Mouse (Mus musculus) myocyte (in vitro differentiated cells): ENCODE results near the gene Gm20509.

Experiments
- CEBPB ChIP-seq: IDR thresholded peaks from 2 replicates; pipeline ENCODE4 v1.6.1; 2011; ENCODE audit warnings: mild to moderate bottlenecking, moderate library complexity; ENCODE audit not compliant: poor library complexity, insufficient read depth, severe bottlenecking
- E2F4 ChIP-seq: IDR thresholded peaks from one replicate; pipeline ENCODE4 v1.6.1; 2011; ENCODE audit warnings: mild to moderate bottlenecking, control low read depth, moderate library complexity; ENCODE audit not compliant: insufficient read depth
- MAX ChIP-seq: IDR thresholded peaks from one replicate; pipeline ENCODE4 v1.6.1; 2011; ENCODE audit warnings: low read depth, mild to moderate bottlenecking, control low read depth
- MYOD1 ChIP-seq, 3 experiments: IDR thresholded peaks; one replicate each; pipeline ENCODE4 v1.6.1; 2011; ENCODE audit warnings: control low read depth in 2 of 3, low read depth in 2 of 3, mild to moderate bottlenecking in 2 of 3, moderate library complexity in 1 of 3; ENCODE audit not compliant: insufficient read length in 2 of 3, control insufficient read depth in 1 of 3
- MYOG ChIP-seq, 3 experiments: IDR thresholded peaks; one replicate each; pipeline ENCODE4 v1.6.1; 2011; ENCODE audit warnings: control low read depth in 2 of 3, low read depth in 2 of 3, mild to moderate bottlenecking in 2 of 3; ENCODE audit not compliant: insufficient read length in 2 of 3, control insufficient read depth in 1 of 3, insufficient read depth in 1 of 3
- POLR2A ChIP-seq: IDR thresholded peaks from one replicate; pipeline ENCODE4 v1.6.1; 2011; ENCODE audit warnings: low read depth, mild to moderate bottlenecking, control low read depth, moderate library complexity; ENCODE audit not compliant: insufficient read length
- POLR2AphosphoS2 ChIP-seq: IDR thresholded peaks from one replicate; pipeline ENCODE4 v1.6.1; 2011; ENCODE audit warnings: low read depth, control low read depth; ENCODE audit not compliant: insufficient read length
- REST ChIP-seq: IDR thresholded peaks from one replicate; pipeline ENCODE4 v1.6.1; 2011; ENCODE audit warnings: mild to moderate bottlenecking, control low read depth, moderate library complexity; ENCODE audit not compliant: insufficient read depth, insufficient read length
- SRF ChIP-seq: IDR thresholded peaks from one replicate; pipeline ENCODE4 v1.6.1; 2011; ENCODE audit warnings: low read depth; ENCODE audit not compliant: control insufficient read depth, insufficient read length
- TCF12 ChIP-seq: IDR thresholded peaks from one replicate; pipeline ENCODE4 v1.6.1; 2011; ENCODE audit warnings: mild to moderate bottlenecking, control low read depth; ENCODE audit not compliant: poor library complexity, insufficient read depth, severe bottlenecking
- TCF3 ChIP-seq: IDR thresholded peaks from one replicate; pipeline ENCODE4 v1.6.1; 2011; ENCODE audit warnings: low read depth, control low read depth; ENCODE audit not compliant: insufficient read length
- USF1 ChIP-seq: IDR thresholded peaks from one replicate; pipeline ENCODE4 v1.6.1; 2011; ENCODE audit warnings: low read depth, mild to moderate bottlenecking, control low read depth, moderate library complexity

- TF ChIP-seq USF1 (no peak), POLR2A (no peak), TCF12 (no peak), E2F4 (no peak), MAX (no peak), SRF (no peak), REST (no peak), MYOG (IDR thresholded peaks at IDR 0.05; ENCODE audit: control insufficient read depth in 1 of 3, insufficient read depth in 1 of 3, insufficient read length in 2 of 3, low read depth in 2 of 3) (no peak), CEBPB (no peak), POLR2AphosphoS2 (no peak), TCF3 (no peak), MYOD1 (IDR thresholded peaks at IDR 0.05; ENCODE audit: control insufficient read depth in 1 of 3, insufficient read length in 2 of 3, low read depth in 2 of 3) (no peak)
Measured at GRCm38 (mm10) chr9:73157968-73158367, 55.7 kb downstream of the Gm20509 start.
